Mouse (Mus musculus): Measurements from ENCODE around the gene Cd40lg.

Gene Cd40lg

DNA sequence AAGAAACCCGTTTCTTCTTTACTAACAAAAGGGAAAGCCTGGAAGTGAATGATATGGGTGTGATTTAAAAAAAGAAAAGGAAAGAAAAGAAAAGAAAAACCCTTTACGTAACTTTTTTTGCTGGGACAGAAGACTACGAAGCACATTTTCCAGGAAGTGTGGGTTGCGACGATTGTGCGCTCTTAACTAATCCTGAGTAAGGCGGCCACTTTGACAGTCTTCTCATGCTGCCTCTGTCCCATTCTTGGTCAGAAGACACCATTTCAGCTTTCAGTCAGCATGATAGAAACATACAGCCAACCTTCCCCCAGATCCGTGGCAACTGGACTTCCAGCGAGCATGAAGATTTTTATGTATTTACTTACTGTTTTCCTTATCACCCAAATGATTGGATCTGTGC lies at the start of gene Cd40lg:
Gene Cd40lg, plus strand, starts transcription at position 268 of the 400 bp plus-strand sequence.
- DNase-seq (ENCODE audit: low spot score in 2 of 2) = no peak

GRCm38 (mm10) chrX:57166549-57166948 lies 45.4 kb upstream of the Cd40lg start:
- no peak for DNase-seq (ENCODE audit: low spot score in 2 of 2)

DNA sequence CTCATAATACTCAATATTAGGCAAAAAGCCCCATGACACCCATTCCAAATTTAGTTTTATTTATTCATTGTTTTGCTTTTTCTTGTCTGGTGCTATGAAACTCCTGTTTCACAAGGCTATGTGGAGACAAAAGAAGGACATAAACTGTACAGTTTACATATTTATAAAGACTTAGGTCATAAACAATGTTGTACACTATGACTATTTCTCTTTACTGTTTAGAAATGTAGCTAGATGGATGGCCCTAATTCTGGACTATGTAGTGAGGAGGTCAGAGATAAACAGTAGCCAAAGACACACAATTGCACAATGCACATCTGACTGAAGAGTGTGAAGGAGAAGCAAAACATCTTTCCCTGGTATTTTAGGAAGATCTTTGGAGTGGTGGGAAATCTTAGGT lies 40.7 kb upstream of the Cd40lg start:
- DNase-seq (ENCODE audit: low spot score in 2 of 2) = no peak

DNA sequence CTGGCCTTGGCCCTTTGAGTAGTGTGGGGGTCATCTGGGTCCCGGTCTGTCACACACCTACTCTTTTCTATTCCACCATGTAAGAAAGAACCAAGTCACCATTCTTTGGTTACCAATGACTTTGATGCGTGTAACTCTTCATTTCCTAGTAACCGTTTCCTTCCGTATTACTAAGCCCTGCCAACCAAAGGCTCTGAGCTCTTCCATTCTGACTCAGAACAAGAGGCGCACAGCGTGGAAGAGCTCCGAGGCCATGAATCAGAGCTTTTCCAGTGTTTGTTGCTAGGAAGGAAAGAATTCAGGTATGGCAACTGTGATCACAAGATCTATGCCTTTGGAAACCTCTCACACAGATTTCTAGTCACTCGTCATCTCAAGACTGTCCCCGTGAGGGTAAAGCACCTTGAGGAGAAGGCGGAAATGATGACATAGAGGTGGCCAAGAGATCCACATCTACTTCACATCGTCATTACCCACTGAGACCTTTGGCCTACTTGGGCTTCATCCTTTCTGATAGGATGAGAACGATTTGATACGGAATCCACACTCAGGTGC lies 34.6 kb upstream of the Cd40lg start:
- DNase-seq (ENCODE audit: low spot score in 2 of 2) = no peak

DNA sequence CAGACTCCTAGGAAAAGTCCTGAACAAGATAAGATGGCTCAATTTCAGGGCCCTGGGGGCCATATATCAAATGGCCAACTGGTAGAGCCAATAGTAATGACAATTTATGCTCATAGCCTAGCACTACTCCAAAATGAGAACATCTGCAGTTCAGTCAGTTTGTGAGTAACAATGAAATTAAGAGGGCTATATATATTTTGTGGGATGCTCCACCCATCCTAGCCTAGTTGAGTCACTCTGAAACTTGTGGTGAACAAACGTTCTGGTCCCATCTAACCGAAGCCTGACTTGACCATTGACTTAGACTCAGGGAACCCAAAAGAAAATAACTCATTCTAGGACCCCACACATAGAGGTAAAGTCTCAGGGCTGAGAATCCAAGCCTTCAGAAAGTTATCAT lies 29.5 kb upstream of the Cd40lg start:
- DNase-seq (ENCODE audit: low spot score in 2 of 2) = no peak

- no peak for DNase-seq (ENCODE audit: low spot score in 2 of 2)
Measured at GRCm38 (mm10) chrX:57183359-57183758, 28.6 kb upstream of the Cd40lg start.

- no peak for DNase-seq (ENCODE audit: low spot score in 2 of 2)
Measured at GRCm38 (mm10) chrX:57187301-57187700, 24.6 kb upstream of the Cd40lg start.

- DNase-seq (ENCODE audit: low spot score in 2 of 2) = no peak
Measured at GRCm38 (mm10) chrX:57189335-57189734, 22.6 kb upstream of the Cd40lg start.

- DNase-seq (ENCODE audit: low spot score in 2 of 2) = no peak
Measured at GRCm38 (mm10) chrX:57196319-57196718, 15.6 kb upstream of the Cd40lg start.

DNA sequence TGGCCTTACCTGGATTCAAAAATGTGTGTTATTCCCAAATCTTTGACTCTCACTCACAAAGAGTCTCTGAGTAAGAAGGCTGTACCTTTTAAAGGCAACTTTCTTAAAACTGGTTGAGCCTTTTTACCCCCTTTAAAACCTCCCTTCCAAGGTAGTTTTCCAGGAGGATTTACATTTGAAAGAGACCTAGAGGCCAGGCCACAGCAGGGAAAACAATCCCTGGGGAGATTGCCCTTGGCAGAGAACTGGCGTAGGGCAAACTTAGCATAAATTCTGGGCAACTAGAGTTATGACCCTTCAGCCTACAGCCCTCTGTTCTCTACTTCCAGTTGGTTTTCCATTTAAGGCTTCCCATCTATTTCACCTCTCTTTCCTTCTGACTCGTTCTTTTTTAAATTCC lies 13.9 kb upstream of the Cd40lg start:
- no peak for DNase-seq (ENCODE audit: low spot score in 2 of 2)

DNA sequence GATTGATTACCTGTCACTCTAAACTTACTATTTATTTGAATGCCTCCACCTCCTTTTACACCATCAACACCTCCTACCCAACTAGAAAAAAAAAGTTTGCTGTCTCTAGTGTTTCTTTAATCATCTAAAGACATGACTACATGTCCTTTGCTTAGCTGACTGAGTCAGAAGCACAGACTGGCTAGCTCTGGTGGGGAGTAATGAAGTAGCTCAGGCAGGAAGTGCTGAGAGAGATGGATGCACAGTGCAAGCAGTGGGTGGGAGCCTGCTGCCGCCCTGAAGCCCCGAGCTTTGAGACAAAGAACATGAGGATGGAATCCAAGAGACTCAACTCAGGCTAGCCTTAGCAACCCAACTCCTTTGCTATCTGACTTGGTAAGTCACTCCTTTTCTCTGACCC lies 11.5 kb upstream of the Cd40lg start:
- DNase-seq (ENCODE audit: low spot score in 2 of 2) = no peak

DNA sequence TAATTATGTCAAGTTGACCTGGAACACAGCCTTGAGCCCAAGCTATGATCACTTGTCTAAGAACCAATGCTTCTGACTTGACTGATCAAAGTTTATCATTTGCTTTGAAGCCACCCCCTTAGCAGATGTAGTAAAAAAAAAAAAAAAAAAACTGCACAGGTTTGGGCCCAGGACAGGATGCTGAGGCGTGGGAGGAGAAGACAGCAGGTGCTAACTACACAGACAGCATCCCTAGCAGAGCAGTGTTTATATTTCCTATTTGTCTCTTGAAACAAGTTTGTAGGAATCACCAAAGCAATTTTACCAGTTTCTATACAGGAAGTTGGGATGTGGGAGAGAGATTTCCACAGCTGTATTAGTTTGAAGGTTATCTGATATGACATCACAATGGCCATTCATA lies 1.4 kb upstream of the Cd40lg start:
- no peak for DNase-seq (ENCODE audit: low spot score in 2 of 2)

DNA sequence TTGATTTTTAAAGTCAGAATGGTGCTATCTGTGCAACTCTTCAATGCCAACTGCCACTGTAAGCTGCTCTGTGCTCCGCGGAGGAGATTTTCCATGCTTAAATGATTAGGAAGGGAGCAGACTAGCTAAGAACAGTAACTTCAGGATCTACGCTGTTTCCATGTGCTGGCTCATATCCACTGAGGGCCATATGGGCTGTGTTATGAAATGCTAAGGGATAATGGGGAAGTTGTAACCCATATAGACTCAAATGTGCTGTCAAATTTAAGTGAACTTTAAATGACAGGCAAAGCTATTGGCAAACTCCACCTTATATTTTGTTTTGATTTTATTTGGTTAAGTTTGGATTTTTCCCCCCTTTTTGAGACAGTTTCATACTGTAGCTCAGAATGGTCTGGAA lies 919 bp downstream of the Cd40lg start:
- DNase-seq (ENCODE audit: low spot score in 2 of 2) = no peak

- DNase-seq (ENCODE audit: low spot score in 2 of 2) = no peak
Measured at GRCm38 (mm10) chrX:57215495-57215894, 3.6 kb downstream of the Cd40lg start.

- no peak for DNase-seq (ENCODE audit: low spot score in 2 of 2)
Measured at GRCm38 (mm10) chrX:57216271-57216670, 4.3 kb downstream of the Cd40lg start.

- no peak for DNase-seq (ENCODE audit: low spot score in 2 of 2)
Measured at GRCm38 (mm10) chrX:57219563-57219962, 7.6 kb downstream of the Cd40lg start.

GRCm38 (mm10) chrX:57221881-57222280 lies 9.9 kb downstream of the Cd40lg start:
- DNase-seq (ENCODE audit: low spot score in 2 of 2) = no peak

DNA sequence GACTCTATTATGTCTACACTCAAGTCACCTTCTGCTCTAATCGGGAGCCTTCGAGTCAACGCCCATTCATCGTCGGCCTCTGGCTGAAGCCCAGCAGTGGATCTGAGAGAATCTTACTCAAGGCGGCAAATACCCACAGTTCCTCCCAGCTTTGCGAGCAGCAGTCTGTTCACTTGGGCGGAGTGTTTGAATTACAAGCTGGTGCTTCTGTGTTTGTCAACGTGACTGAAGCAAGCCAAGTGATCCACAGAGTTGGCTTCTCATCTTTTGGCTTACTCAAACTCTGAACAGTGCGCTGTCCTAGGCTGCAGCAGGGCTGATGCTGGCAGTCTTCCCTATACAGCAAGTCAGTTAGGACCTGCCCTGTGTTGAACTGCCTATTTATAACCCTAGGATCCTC lies 11.4 kb downstream of the Cd40lg start:
- DNase-seq (ENCODE audit: low spot score in 2 of 2) = peak in 1 of 2 experiments; percentile 0

GRCm38 (mm10) chrX:57228178-57228577 lies 16.2 kb downstream of the Cd40lg start:
- no peak for DNase-seq (ENCODE audit: low spot score in 2 of 2)

- no peak for DNase-seq (ENCODE audit: low spot score in 2 of 2)
Measured at GRCm38 (mm10) chrX:57233596-57233995, 21.7 kb downstream of the Cd40lg start.

GRCm38 (mm10) chrX:57235982-57236381 lies 24.0 kb downstream of the Cd40lg start:
- DNase-seq (ENCODE audit: low spot score in 2 of 2) = no peak

DNA sequence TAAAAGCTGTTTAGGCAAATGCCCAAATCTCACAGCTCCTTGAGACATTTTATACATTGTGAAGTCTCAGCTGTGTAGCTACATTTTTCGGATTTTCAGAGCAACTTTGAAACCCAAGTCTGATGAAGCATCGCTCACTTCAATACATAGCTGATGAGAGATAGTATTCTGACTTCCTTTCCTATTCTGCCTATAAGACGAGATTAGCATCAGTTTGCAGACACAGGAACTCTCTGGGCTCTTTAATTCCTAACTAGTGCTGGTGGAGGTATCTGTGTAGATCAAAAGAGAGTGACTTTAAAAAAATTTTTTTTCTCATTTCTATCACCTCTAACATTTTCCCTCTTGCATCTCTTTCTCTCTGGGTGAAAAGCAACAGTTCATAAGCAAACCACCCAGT lies 26.6 kb downstream of the Cd40lg start:
- DNase-seq (ENCODE audit: low spot score in 2 of 2) = no peak

DNA sequence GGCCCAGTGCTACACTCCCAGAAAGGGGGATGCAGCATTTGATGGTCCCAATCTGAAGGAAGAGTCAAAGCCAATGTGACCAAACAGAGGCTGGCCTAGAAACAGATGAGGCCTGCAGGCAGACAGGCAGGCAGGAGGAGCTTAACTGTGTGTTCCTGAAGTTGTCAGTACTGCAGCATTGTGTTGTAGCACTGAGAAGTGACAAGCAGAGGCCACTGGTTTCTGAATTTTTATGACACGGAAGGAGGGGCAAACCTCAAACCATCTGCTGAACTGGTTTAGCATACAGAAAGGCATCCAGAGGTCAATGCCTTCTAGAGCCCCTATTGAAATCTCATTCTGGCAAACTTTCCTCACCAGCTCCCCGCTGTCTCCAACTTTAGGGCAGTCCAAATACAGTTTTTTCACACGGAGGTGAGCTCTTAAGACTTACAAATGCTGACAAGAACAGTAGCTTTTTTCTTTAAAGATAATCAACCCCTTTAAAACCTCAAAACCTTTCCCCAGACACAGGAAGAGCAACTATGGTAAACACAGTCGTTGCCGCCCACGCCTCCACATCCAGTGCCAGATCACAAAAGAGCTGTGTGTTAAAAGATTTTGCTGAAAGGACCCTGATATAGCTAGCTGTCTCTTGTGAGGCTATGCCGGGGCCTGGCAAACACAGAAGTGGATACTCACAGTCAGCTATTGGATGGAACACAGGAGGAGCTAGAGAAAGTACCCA lies 41.5 kb downstream of the Cd40lg start:
- DNase-seq (ENCODE audit: low spot score in 2 of 2) = no peak

DNA sequence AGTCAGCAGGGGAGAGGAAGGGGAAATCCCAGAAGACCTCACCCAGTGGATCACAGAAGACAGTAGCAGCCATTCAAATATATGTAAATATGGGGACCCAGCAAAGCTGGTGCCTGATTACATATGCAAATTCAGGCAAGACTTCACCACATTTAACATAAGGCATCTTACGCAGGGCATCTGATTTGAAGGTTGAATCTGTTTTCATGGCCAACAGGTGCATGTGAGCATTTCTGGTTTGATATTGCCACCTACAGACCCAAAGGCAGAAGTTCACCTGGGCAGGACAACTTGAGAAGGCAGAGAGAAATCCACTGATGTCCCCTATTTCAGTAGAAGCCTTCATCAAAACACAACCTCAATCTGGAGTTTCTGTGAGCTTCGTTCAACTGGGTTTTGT lies 48.8 kb downstream of the Cd40lg start:
- DNase-seq (ENCODE audit: low spot score in 2 of 2) = no peak
